Mouse (Mus musculus) gastrocnemius, adult 18-20 months (tissue): ENCODE measurements around the gene Wrap53. TPM values are rescaled to one million over a fixed set of nuclear protein-coding genes. Genes with fewer than 3 reads are reported as not detected.
A peak's percentile ranks its signal among the peaks of the same experiment; 100 is the strongest.
"Not testable (repeated sequence)": the region's sequence is repeated elsewhere in the genome, so short reads cannot be mapped to it uniquely, and the experiment has no call there.

Experiments used
- DNase-seq: peaks from one replicate; pipeline ENCODE4 v3.0.0; 2021; ENCODE audit warnings: low spot score
- total RNA-seq, 2 experiments: library from RNA; stranded (reverse); gene quantifications; 2 replicates each; pipeline ENCODE4 v1.2.3; 2021

Wrap53 gene
- total RNA-seq, 2 experiments from 2014 or later = 3.2 to 3.3 TPM

DNA sequence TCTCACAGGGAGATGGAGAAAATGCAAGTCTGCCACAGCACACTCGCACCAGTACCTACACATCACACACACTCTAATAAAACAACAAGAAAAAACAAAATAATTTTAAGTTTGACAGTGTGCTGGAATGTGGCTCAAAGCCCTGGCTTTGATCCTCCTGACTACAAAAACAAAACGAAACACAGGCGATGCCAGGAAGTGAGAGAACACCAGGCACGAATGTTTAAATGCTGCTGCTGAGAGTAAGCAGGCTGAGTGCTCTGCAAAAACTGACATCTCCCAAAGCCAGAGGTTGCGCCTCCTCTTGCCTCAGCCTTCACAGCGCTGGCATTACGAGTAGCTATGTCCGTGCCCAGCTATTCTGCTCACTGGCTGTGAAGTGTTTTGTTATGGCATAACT, 14.9 kb downstream of the Wrap53 start:
- DNase-seq = no peak

DNA sequence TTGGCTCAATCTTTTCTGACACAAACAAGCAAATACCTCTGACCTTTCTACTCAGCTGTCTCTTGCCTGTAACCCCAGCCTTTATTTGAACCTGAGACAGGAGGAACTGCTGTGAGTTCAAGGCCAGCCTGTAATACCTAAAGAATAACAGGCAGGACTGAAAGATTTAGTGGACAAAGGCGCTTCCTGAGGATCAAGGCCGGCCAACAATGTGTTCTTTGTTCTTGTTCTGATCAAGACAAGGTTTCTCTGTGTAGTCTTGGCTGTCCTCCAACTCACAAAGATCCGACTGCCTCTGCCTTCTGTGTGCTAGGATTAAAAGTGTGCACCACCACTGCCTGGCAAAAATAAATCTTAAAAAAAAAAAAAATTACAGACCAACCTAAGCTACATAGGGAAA, 15.7 kb downstream of the Wrap53 start:
- no peak for DNase-seq

DNA sequence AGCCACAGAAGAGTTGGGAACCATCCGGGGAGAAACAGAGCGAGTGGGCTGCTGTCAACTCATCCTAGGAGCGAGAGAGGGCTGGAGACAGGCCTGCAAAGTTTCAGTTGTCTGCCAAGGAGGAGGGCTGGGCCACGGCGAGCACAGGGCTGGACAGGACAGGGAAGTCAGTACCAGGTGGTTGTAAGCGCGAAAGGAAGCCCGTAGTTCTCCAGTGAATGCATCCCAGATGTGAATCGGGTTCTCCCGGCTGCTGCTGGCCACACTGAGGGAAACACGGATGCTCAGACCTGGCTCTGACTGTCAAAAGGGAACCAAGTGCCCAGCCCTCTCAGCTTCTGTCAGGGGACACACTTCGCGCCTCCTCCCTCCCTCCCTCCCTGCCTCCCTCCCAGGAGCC, 16.7 kb downstream of the Wrap53 start:
- DNase-seq = no peak

GRCm38 (mm10) chr11:69560896-69561854, 18.9 kb downstream of the Wrap53 start:
- DNase-seq = no peak

DNA sequence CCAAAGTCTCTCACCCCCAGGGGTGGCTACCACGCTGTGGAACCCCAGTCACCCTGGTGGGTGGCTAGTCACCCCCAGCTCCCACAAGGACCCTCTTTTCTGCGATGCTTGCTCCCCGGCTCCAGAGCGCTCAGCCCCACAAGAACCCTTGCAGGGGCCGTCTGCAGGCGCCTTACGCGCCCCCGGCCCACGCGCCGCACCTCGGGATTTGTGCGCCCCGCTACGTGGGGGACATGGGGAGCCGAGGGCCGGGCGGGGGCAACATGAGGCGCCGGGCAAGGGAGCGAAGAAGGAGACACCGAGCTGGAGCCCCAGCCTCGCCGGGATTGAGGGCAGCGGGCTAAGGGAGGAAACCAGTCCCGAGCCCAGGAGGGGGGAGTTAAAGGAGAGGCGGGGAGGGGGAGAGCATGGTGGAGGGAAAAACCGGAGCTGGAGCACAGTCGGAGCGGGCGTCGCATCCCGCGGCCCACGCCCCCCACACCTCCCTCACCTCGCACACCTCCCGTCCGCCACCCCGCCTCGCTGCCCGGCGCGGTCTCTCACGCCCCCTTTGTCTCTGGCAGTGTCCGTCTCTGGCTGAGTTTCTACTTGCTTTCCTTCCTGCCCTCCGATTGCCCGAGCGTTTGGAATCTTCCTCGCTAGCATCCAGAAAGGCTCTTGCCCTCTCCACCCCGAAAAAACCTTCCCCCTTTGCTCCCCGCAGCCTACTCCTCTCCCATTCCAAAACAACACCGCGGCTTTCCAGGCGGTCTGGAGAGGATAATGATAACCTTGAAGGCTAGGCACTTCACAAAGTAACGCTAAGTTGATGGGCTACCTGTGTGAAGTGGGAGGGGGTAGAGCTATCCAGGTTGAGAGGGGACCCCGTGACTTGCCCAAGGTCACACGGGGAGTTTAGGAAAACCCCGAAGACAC, 19.9 kb downstream of the Wrap53 start, which contains the start of gene Efnb3:
Gene Efnb3, minus strand, starts transcription at position 355 of the 915 bp plus-strand sequence.
- no peak for DNase-seq

GRCm38 (mm10) chr11:69559183-69559582, 20.9 kb downstream of the Wrap53 start:
- DNase-seq = no peak

DNA sequence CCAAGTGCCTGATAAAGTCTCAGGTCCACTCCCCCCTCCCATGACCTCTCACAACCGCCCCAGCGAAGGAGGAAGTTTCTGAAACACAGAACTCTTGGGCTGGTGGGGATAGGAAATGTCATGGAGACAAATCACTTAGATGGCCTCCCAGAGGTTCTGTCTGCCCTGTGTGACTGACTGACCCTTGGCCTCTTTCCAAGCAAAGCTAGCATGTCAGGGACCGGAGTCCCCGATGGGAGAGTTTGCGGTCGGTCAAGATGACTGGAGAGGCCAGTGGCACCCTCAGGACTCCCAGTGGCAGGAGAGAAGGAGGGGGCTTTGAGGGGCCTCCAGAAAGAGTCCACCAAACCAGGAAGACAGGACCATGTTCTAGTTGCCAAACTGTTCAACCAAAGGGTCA, 21.3 kb downstream of the Wrap53 start:
- DNase-seq = no peak

DNA sequence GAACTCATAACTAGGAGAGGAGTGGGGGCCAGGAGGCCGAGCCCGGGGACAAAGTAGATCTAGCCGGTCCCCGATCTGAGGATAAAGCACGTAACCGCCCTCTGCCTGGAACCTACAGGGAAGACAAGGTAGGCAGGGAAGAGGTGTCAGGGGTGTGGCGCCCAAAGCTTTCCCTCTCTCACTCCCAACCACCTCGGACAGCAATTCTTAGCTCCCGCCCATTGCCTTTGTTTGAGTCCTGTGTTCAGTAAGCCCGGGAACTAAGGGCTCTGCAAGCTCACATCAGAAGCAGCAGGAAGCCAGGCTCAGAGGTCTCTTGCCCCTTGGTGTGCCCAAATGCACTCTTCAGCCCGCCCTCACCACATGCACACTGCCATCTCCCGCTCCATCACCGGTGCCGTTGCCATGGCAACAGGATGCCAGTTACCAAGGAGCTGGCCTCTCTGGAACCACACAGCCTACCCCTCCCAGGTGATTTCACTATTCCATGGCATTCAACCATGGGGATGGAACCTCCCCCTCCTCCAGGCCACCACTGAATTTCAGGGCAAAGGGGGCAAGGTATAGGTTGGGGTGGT, 22.6 kb downstream of the Wrap53 start:
- no peak for DNase-seq

GRCm38 (mm10) chr11:69554539-69555140, 25.4 kb downstream of the Wrap53 start:
- DNase-seq = no peak

- no peak for DNase-seq
These were observed 26.7 kb downstream of the Wrap53 start for GRCm38 (mm10) chr11:69553341-69553721.

GRCm38 (mm10) chr11:69552622-69553340, 27.3 kb downstream of the Wrap53 start:
- no peak for DNase-seq

- no peak for DNase-seq
These were observed 28.7 kb downstream of the Wrap53 start for GRCm38 (mm10) chr11:69551310-69551709.

- DNase-seq = no peak
These were observed 30.9 kb downstream of the Wrap53 start, which contains the start of gene Dnah2 for GRCm38 (mm10) chr11:69549060-69549656. TSS of gene Dnah2 (minus strand) at chr11:69549110.

- peak; percentile 39 for DNase-seq
These were observed 33.0 kb downstream of the Wrap53 start for GRCm38 (mm10) chr11:69547071-69547470.

DNA sequence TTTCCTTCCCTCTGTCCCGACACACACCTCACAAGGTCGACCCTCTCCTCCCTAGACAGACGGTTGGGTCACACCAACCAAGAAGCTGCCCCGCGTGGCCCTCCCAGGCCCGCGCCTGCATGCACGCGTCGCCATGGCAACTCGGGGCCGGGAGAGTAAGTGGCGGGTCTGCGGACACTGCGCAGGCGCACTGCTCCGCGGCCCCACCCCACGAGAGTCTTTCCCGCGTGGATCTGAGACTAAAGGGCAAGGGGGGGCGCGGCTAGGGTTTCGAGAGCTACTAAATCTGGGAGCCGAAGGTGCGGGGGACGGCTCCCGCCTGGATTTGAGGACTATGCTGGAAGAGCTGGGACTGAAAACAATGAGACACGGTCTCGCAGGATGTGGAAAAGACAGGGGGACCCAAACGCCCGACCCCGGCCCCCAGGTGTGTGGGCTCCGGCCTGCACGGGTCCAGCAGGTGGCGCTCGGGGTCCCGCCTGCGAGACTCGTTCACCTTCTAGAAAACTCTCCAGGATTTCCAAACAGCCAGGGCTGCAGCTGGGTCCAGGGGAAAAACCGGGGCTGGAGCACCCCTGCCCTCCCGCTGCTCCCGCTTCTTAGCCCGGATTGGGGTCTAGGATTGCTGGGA, 33.5 kb downstream of the Wrap53 start:
- peak; percentile 60 for DNase-seq

DNA sequence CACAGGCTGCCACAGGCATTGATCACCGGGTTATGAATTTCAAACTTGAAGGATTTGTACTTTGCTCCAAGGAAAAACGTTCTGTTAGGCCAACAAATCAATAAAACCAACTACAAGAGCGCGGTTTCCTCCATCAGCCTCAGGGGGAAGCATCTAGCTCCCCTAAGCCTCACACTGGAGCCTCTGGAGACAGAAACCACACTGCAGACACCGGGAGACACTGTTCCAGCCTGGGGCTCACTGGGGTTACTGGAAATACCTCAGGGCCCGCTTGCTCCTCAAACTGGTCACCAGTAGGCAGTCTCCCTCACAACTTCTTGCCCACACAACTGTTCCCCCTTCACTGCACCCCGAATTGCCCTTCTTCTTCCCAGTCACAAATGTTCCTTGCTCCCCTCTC, 34.1 kb downstream of the Wrap53 start:
- DNase-seq = no peak

GRCm38 (mm10) chr11:69543598-69543997, 36.5 kb downstream of the Wrap53 start:
- DNase-seq = no peak

DNA sequence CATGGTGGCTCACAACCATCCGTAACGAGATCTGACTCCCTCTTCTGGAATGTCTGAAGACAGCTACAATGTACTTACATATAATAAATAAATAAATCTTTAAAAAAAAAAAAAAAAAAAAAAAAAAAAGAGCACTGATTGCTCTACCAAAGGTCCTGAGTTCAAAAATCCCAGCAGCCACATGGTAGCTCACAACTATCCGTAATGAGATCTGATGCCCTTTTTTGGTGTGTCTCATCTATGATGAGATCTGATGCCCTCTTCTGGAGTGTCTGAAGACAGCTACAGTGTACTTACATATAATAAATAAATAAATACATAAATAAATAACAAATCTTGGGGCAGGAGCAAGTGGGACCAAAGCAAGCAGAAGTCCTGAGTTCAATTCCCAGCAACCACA, 38.3 kb downstream of the Wrap53 start:
- DNase-seq = not testable (repeated sequence)

DNA sequence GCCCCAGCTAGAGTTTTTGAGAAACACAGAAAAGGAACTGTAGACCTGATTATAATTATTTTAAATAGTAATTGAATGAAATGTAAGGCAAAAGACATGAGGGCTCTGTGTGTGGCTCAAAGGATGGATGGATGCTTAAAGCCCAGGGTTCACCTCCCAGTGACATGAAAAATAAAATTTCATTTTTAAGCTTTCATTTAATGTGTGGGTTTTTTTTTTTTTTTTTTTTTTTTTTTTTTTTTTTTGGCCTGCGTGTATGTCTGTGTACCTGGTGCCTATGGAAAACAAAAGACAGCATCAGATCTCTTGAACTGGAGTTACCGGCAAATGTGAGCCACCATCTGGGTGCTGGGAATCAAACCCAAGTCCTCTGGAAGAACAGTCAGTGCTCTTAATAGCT, 39.4 kb downstream of the Wrap53 start:
- DNase-seq = no peak

DNA sequence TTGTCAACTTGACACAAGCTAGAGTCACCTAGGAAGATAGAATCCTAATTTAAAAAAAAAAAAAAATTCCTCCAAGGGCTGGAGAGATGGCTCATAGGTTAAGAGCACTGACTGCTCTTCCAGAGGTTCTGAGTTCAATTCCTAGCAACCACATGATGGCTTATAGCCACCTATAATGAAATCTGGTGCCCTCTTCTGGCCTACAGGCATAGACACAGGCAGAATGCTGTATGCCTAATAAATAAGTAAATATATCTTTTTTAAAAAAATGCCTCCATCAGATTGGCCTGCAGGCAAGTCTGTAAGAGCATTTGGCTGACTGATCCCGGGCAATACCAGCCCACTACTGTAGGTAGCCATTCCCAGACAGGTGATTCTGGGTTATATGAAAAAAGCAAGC, 45.1 kb downstream of the Wrap53 start:
- DNase-seq = no peak
